Mouse (Mus musculus) embryonic facial prominence, embryonic 10.5 days (tissue): Measurements from ENCODE around the gene P2ry2. TPM values are rescaled to one million over a fixed set of nuclear protein-coding genes. Genes with fewer than 3 reads are reported as not detected.

ENCODE experiments used
- DNase-seq: peaks from one replicate; pipeline ENCODE4 v3.0.0-alpha.2; 2017; ENCODE audit warnings: low spot score
- H3K27ac ChIP-seq: fragments of 300-500 bp; sonication (generic); replicated peaks from 2 replicates; pipeline ENCODE4 v1.5.1; 2016; ENCODE audit warnings: mild to moderate bottlenecking
- H3K27me3 ChIP-seq: fragments of 300-500 bp; sonication (generic); replicated peaks from 2 replicates; pipeline ENCODE4 v1.6.1; 2016; ENCODE audit warnings: low read depth, mild to moderate bottlenecking; ENCODE audit not compliant: poor library complexity, severe bottlenecking
- H3K36me3 ChIP-seq: fragments of 300-500 bp; sonication (generic); replicated peaks from 2 replicates; pipeline ENCODE4 v1.6.1; 2016; ENCODE audit warnings: mild to moderate bottlenecking, moderate library complexity
- H3K4me1 ChIP-seq: fragments of 300-500 bp; sonication (generic); 2 replicates; pipeline ENCODE4 v1.6.1; 2016
- H3K4me3 ChIP-seq: fragments of 300-500 bp; sonication (generic); 2 replicates; pipeline ENCODE4 v1.5.1; 2016; ENCODE audit warnings: mild to moderate bottlenecking, moderate library complexity
- H3K9me3 ChIP-seq: fragments of 300-500 bp; sonication (generic); 2 replicates; pipeline ENCODE4 v1.6.1; 2016; ENCODE audit warnings: mild to moderate bottlenecking
- WGBS: fragments of 180-500 bp; shearing (Covaris S2); methylation state at CpG from one replicate; pipeline ENCODE4 v1.1.7; 2016; 5-methylcytosine and 5-hydroxymethylcytosine counted together
- polyA plus RNA-seq: library from polyadenylated mRNA; unstranded; fragments of >200 nt; fragmentation: Nextera tagmentation; extraction: Ambion mirVana; gene quantifications from 2 replicates; pipeline ENCODE4 v1.2.1, GENCODE M21; 2016

Gene P2ry2
- polyA plus RNA-seq, result 0.31 and 0.50 TPM in 2 replicates

- Histone ChIP-seq H3K36me3 (no peaks in the 10 kb centered on the region), H3K27ac (no peak within 1 kb of the TSS; the same call in 1 of the 2 replicates), H3K27me3 (peaks cover 78% of the 10 kb centered on the region), H3K4me1 (peaks cover 27% of the 10 kb centered on the region), H3K9me3 (no peaks in the 10 kb centered on the region), H3K4me3 (peak within 1 kb of the TSS; percentile 70)
- DNase-seq, result no peak
- WGBS, result 57% methylated on average over 4 of the region's 4 CpGs
These were observed at the start of gene P2ry2 for GRCm38 (mm10) chr7:101012541-101012940. Gene P2ry2 (minus strand): TSS chr7:101012866.

GRCm38 (mm10) chr7:101062246-101062645 lies 49.6 kb upstream of the P2ry2 start:
- no peaks in the 10 kb centered on the region for H3K36me3 ChIP-seq
- DNase-seq, result no peak
- peaks cover 14% of the 10 kb centered on the region for H3K27me3 ChIP-seq
- no peaks in the 10 kb centered on the region for H3K9me3 ChIP-seq
- peaks cover 17% of the 10 kb centered on the region for H3K4me1 ChIP-seq
- H3K27ac ChIP-seq, result no peak overlapping the region
- WGBS, result 66% methylated on average over 6 of the region's 6 CpGs
- H3K4me3 ChIP-seq, result no peak overlapping the region

GRCm38 (mm10) chr7:101061381-101061780 lies 48.7 kb upstream of the P2ry2 start:
- 8% methylated on average over 17 of the region's 17 CpGs for WGBS
- H3K27ac ChIP-seq, result no peak overlapping the region
- DNase-seq, result peak; percentile 86
- no peaks in the 10 kb centered on the region for H3K36me3 ChIP-seq
- peaks cover 14% of the 10 kb centered on the region for H3K27me3 ChIP-seq
- H3K9me3 ChIP-seq, result no peaks in the 10 kb centered on the region
- H3K4me3 ChIP-seq, result peak overlapping the region; percentile 33; the same call in 1 of the 2 replicates
- peaks cover 17% of the 10 kb centered on the region for H3K4me1 ChIP-seq

- H3K4me3 ChIP-seq, result no peak overlapping the region
- no peaks in the 10 kb centered on the region for H3K9me3 ChIP-seq
- H3K27me3 ChIP-seq, result peaks cover 14% of the 10 kb centered on the region
- no peaks in the 10 kb centered on the region for H3K36me3 ChIP-seq
- 66% methylated on average over 5 of the region's 5 CpGs for WGBS
- no peak for DNase-seq
- H3K4me1 ChIP-seq, result peaks cover 17% of the 10 kb centered on the region
- no peak overlapping the region for H3K27ac ChIP-seq
These were observed 47.8 kb upstream of the P2ry2 start for GRCm38 (mm10) chr7:101060476-101060875.

- no peak overlapping the region for H3K27ac ChIP-seq
- H3K27me3 ChIP-seq, result peaks cover 14% of the 10 kb centered on the region
- 90% methylated on average over 5 of the region's 5 CpGs for WGBS
- no peaks in the 10 kb centered on the region for H3K9me3 ChIP-seq
- DNase-seq, result no peak
- peaks cover 17% of the 10 kb centered on the region for H3K4me1 ChIP-seq
- no peak overlapping the region for H3K4me3 ChIP-seq
- H3K36me3 ChIP-seq, result no peaks in the 10 kb centered on the region
These were observed 46.5 kb upstream of the P2ry2 start for GRCm38 (mm10) chr7:101059188-101059587.

GRCm38 (mm10) chr7:101057309-101057708 lies 44.6 kb upstream of the P2ry2 start:
- no peak overlapping the region for H3K27ac ChIP-seq
- 60% methylated on average over 4 of the region's 4 CpGs for WGBS
- H3K27me3 ChIP-seq, result peaks cover 12% of the 10 kb centered on the region
- H3K36me3 ChIP-seq, result no peaks in the 10 kb centered on the region
- H3K4me3 ChIP-seq, result no peak overlapping the region
- no peak for DNase-seq
- no peaks in the 10 kb centered on the region for H3K9me3 ChIP-seq
- peaks cover 17% of the 10 kb centered on the region for H3K4me1 ChIP-seq

- DNase-seq, result no peak
- Histone ChIP-seq H3K27ac (no peak overlapping the region), H3K9me3 (no peaks in the 10 kb centered on the region), H3K36me3 (no peaks in the 10 kb centered on the region), H3K4me3 (no peak overlapping the region), H3K4me1 (peaks cover 23% of the 10 kb centered on the region), H3K27me3 (no peaks in the 10 kb centered on the region)
- WGBS, result 62% methylated on average over 2 of the region's 2 CpGs
These were observed 40.5 kb upstream of the P2ry2 start for GRCm38 (mm10) chr7:101053136-101053535.

GRCm38 (mm10) chr7:101051551-101052221 lies 39.0 kb upstream of the P2ry2 start:
- DNase-seq, result peak; percentile 73
- no peak overlapping the region for H3K4me3 ChIP-seq
- H3K9me3 ChIP-seq, result no peaks in the 10 kb centered on the region
- H3K36me3 ChIP-seq, result no peaks in the 10 kb centered on the region
- 22% methylated on average over 11 of the region's 11 CpGs for WGBS
- peaks cover 24% of the 10 kb centered on the region for H3K4me1 ChIP-seq
- peak overlapping the region; percentile 45; the same call in 1 of the 2 replicates for H3K27ac ChIP-seq
- H3K27me3 ChIP-seq, result no peaks in the 10 kb centered on the region

- peaks cover 24% of the 10 kb centered on the region for H3K4me1 ChIP-seq
- H3K4me3 ChIP-seq, result no peak overlapping the region
- H3K27me3 ChIP-seq, result no peaks in the 10 kb centered on the region
- no peak for DNase-seq
- no peaks in the 10 kb centered on the region for H3K36me3 ChIP-seq
- no peak overlapping the region for H3K27ac ChIP-seq
- H3K9me3 ChIP-seq, result no peaks in the 10 kb centered on the region
- WGBS, result 74% methylated on average over 13 of the region's 13 CpGs
These were observed 38.3 kb upstream of the P2ry2 start for GRCm38 (mm10) chr7:101050724-101051550.

GRCm38 (mm10) chr7:101049326-101050087 lies 36.8 kb upstream of the P2ry2 start:
- 77% methylated on average over 7 of the region's 7 CpGs for WGBS

GRCm38 (mm10) chr7:101048247-101048646 lies 35.6 kb upstream of the P2ry2 start:
- 78% methylated on average over 5 of the region's 5 CpGs for WGBS
- DNase-seq, result no peak
- Histone ChIP-seq H3K27me3 (no peaks in the 10 kb centered on the region), H3K4me3 (no peak overlapping the region), H3K9me3 (no peaks in the 10 kb centered on the region), H3K36me3 (no peaks in the 10 kb centered on the region), H3K4me1 (peaks cover 30% of the 10 kb centered on the region), H3K27ac (no peak overlapping the region)

More at GRCm38 (mm10) chr7:101049326-101050087, 36.8 kb upstream of the P2ry2 start:
- H3K27ac ChIP-seq, result no peak overlapping the region
- H3K4me3 ChIP-seq, result no peak overlapping the region
- no peaks in the 10 kb centered on the region for H3K27me3 ChIP-seq
- H3K4me1 ChIP-seq, result peaks cover 24% of the 10 kb centered on the region
- no peak for DNase-seq
- H3K36me3 ChIP-seq, result no peaks in the 10 kb centered on the region
- H3K9me3 ChIP-seq, result no peaks in the 10 kb centered on the region

GRCm38 (mm10) chr7:101043846-101044541 lies 31.3 kb upstream of the P2ry2 start:
- H3K27ac ChIP-seq, result 0 out of 2 replicates have a peak overlapping the region, but pooled peaks have one; percentile 21
- H3K9me3 ChIP-seq, result no peaks in the 10 kb centered on the region
- 63% methylated on average over 8 of the region's 8 CpGs for WGBS
- DNase-seq, result no peak
- no peaks in the 10 kb centered on the region for H3K27me3 ChIP-seq
- H3K36me3 ChIP-seq, result no peaks in the 10 kb centered on the region
- peaks cover 17% of the 10 kb centered on the region for H3K4me1 ChIP-seq
- H3K4me3 ChIP-seq, result no peak overlapping the region
